Mouse (Mus musculus) urinary bladder, postnatal 25 days (tissue): ENCODE measurements around the gene A730046J19Rik.

ENCODE experiments used
- DNase-seq: peaks from one replicate; pipeline ENCODE4 v3.0.0; 2022; ENCODE audit warnings: low spot score

A730046J19Rik gene

GRCm38 (mm10) chrX:144153523-144153922 lies at the start of gene A730046J19Rik:
Gene A730046J19Rik (plus strand): TSS chrX:144153695.
- DNase-seq = no peak

- no peak for DNase-seq
Observed at GRCm38 (mm10) chrX:144104619-144105416, 48.7 kb upstream of the A730046J19Rik start.

GRCm38 (mm10) chrX:144136281-144136680 lies 17.2 kb upstream of the A730046J19Rik start:
- no peak for DNase-seq

DNA sequence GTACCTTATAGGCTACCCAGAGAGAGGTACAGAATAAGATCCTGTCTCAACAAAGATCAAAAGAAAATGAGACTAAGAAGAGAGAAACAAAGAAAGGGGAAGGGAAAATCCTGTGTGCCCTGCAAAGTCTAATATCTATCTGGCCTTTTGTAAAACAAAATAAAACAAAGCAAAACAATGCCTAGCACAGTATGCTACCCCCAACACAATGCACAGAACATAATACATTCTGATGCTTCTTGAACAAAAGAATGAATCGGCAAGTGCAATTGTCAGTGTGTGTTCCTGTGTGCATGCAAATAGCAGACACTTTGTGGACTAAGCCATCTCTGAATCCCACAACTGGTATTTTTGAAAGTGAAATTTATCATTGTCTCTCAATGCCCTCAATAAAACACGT lies 3.5 kb upstream of the A730046J19Rik start:
- no peak for DNase-seq

GRCm38 (mm10) chrX:144154111-144154510 lies 616 bp downstream of the A730046J19Rik start:
- no peak for DNase-seq

DNA sequence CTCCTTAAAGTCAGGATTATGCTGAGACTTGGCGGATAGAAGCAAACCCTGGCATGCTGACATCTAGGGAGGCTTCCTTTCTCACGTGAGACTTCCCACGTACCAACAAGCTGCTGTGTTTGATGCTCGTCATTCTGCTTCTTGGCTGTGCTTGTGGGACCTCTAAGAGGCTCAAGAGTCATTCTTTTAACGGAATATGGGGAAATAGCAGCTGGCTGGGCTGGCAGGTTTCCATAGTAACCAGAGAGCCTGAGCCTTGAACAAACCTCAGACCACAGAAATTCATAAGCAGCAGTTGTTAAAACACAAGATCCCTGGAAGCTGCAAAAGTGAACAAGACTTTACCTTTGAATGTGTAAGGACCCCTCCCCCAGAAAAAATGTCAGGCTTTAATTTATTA lies 9.4 kb downstream of the A730046J19Rik start:
- DNase-seq = no peak
